Mouse (Mus musculus) frontal cortex, postnatal 25 days (tissue): ENCODE results near the gene Mif.
A peak's percentile ranks its signal among the peaks of the same experiment; 100 is the strongest.
"Not testable (repeated sequence)": the region's sequence is repeated elsewhere in the genome, so short reads cannot be mapped to it uniquely, and the experiment has no call there.

ENCODE experiments used
- DNase-seq, 2 experiments: peaks; one replicate each; pipeline ENCODE4 v3.0.0; 2022; ENCODE audit warnings: low spot score in 2 of 2

Gene Mif

DNA sequence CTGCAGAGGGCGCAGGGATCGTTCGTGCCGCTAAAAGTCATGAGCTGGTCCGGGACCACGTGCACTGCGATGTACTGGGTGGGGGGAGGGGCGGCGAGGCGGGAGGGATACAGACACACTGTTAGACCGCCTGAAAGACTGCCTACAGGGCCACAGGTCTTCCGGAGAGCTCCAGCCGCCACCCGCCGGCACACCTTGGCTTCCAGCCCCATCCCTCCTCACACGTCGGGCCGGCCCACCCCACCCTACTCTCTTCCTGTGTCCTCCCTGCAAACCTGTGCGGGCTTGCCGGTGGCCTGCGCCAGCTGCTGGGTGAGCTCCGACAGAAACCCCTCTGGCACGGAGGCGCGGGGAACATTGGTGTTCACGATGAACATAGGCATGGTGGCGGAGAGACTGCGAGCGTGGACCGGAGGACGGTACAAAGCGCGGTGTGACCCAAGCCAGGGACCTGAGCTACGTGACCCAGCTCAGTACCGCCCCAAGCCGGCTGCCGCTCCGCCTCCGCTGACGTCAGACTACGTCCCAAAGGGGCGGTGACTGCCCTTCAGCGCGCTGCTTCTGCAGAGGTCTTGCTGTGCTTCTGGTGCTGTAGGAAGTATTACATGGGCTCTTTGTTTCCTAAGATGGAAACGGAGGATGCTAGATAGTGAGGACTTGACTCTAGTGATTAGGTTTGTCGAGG lies at the start of gene Mif:
Gene Mif (minus strand): TSS at position 455 of the 685 bp plus-strand sequence.
- DNase-seq: peak; percentile 61 to 75

DNA sequence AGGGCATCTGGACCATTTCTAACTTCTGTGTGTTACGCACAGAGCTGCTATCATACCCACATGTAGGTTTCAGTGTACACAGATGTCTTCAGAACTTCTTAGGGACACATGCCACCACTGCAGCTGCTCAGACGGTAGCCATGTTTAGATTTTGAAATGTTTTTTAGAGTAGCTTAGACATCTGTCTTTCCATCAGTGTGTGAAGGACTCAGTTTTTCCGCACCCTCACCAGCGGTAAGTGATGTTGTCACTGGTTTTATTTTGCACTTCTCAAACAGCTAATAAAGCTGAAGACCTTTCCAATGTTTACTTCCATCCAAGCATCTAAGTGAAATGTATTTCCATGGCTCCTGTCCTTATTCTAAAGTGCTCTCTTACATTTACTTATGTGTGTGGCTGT lies 46.8 kb upstream of the Mif start:
- no peak for DNase-seq

DNA sequence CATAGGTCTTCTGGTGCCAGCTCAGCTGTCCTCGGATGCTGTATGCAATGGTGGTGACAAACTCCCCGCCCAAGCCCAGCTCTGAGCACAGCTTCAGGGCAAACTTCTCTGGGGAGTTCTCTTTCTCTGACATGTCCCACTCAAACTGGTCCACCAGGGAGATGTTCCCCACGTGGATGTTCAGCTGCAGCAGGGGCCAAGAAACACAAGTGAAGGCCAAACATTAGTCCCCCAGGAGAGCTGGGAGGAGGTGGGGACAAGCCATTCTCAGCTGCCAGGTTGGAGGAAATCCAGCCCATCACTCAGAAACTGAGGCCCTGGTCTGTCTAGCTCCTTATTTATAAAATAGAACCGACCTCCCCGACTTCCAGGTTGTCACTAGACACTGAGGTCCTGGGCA lies 44.4 kb upstream of the Mif start:
- DNase-seq: no peak

DNA sequence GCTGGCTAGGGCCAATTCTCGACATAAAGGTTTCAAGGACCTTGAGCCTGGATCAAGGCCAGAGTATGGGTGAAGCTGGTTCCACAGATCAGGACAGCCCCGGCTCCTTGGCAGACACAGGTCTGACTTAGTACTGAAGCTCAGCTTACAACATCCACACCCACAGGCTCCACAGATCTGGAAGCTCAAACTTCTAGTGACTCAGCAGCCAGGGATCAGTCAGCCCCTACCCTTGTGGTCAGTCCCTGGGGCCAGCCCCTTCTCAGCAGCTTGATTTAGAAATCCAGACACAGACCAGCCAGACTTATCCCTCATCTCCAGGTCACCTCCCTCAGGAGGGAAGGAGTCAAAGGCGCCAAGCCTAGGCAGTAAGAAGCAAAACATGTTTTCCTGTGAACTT lies 38.8 kb upstream of the Mif start:
- no peak for DNase-seq

DNA sequence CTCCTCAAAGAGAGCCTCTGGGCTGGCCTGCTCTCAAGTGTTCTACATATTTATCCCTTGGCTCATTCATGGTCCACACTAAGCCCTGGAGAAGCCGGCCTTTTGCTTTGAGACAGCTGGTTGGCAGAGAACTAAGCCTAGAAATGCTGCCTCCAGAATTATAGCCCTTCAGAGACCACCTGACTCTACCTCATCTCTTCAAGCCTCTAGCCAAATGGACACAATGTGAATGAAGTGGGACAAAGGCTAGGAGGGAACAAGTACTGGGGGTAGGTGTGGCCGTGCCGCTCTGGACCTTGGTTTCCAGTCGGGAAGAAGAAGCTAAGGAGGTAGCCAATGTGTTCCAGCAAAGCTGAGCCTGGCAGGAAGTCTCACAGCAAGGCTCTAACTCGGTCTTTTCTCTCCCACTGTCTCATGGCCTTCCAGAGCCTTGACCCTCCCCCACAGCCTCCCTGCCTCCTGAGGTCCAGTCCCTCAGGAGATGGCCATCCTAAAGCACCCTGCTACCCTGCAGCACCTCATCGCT lies 38.1 kb upstream of the Mif start:
- DNase-seq: no peak

DNA sequence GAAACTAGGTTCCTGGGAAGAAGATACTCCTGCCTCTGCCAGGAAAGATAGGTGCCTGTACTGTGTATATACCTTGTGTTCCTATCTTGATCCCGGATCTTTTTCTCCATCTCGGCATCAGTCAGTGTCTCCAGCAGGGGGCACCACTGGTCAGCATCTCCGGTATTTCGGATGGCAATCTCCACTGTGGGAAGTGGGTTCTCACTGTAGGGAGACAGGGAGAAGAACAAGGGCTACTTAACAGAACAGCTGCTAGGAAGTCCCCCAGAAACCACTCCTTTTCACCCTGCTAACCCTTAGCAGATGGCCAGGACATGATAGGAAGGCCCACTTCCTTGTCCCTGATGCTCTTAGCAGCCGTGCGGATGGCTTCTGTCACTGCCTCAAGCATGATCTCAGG lies 37.3 kb upstream of the Mif start:
- DNase-seq: peak; percentile 66 to 68

DNA sequence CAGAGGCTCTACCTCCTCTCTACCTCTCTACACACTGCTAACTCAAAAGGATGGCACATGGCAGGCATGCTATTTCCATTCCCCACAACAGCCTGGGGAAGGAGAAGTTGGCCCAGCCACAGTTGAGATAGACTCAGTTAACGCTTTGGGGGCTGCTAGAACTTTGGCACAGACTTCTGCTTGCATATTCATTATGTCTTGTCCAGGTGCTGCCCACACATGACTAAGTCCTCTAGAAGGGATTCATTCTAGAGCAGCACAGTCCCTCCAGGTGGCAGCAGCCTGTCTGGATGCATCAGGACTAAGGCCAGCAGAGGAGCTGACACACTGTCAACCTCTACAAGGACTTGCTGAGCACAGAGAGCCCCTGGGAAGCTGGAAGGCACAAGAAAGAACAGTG lies 36.2 kb upstream of the Mif start:
- DNase-seq: no peak

DNA sequence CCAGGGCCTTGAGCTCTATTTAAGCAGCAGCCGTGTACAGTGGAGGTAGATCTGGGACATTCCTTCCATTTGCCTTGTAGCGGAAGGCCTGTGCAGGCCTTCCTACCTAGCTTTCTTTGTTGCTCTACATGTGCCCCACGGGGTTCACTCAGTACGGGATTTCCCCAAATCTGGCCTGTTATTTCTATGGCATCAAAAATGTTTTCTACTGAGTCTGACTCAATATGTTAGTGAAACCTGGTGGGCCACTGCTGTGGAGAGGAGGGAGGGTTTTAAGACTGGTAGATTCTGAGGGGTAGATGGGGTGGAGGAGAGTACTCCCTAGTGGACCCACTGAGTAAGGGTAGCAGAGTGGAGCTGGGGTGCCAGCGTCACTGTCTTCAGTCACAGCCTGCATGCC lies 35.7 kb upstream of the Mif start:
- DNase-seq: no peak

DNA sequence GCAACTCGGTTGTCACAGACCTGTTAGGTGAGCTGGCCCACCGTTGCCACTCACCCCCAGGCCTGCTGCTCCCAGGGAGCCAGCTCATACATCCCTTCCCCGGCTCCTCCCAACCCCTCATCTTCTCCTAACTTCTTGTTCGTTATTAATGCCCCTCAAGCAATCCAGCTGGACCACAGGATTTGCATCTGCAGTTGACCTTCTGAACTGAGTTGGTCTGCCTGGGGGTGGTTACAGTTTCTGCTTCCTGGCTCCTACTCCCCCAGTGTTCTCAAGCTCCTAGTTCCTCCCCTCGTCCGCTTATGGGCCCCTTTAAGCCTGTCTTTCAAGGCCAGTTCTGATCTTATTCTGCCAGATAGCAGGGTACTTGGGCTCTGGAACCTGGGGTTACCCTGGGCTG lies 34.6 kb upstream of the Mif start:
- DNase-seq: no peak

DNA sequence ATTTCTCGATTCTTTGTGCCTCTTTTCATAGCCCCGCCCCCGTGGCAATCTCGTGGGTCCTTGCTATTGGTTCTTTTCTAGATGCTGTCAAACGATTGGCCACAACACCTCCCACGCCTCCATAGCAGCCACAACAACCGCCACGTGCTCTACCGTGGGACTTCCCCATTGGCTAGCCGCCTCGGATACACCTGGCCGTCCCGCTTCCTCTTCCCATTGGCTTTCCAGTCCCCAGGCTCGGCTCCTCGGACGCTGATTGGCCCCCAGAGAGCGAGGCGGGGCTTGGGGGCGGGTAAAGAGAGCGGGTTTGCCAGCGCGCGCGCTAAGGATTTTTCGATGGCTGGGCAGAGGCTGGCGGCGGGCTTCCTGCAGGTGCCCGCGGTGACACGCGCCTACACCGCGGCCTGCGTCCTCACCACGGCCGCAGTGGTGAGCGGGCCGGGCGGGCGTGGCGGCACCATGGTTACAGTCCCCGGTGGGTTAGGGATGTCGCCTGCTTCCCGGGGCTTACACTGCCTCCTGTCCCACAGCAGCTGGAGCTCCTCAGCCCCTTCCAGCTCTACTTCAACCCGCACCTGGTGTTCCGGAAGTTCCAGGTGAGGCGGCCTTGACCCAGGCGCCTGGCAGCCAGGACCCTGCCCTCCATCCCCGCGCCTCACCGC lies 33.2 kb upstream of the Mif start, which contains the start of gene Derl3:
Gene Derl3 (plus strand): TSS at position 325 of the 662 bp plus-strand sequence.
- DNase-seq: peak; percentile 81 to 92

DNA sequence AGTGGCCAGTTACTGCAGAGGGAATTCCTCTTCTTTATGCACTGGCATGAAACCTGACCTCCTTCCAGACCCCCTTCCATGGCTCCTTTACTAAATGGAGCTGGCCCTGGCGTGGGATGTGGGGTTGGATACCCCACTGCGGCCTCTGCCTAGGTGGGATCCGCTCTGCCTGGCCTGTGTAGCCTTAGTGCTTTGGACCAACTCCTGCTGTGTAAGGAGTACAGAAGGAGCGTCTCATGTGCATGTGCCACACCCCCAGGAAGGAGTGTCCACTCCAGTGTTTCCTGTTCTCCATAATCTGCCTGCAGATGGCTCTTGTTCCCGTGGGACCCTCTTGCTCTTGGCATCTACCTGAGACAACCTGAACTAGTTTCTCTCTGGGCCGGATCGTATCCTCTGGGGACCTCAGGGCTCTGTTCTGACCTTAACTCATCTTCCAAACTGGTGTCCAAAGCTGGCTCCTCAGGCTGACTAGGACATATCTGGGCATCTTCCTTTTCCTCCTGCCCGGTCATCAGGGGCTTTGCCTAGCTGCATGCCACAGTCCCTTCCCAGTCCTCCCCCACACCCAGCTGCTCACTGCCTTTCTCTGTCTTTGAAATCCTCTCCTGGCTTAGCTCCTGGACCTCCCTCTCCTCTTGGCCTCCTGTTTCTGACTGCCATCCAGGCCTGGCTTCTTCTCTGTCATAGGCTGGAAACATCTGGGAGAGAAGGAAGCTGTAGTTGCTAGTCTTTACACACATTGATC lies 29.5 kb upstream of the Mif start:
- DNase-seq: no peak

DNA sequence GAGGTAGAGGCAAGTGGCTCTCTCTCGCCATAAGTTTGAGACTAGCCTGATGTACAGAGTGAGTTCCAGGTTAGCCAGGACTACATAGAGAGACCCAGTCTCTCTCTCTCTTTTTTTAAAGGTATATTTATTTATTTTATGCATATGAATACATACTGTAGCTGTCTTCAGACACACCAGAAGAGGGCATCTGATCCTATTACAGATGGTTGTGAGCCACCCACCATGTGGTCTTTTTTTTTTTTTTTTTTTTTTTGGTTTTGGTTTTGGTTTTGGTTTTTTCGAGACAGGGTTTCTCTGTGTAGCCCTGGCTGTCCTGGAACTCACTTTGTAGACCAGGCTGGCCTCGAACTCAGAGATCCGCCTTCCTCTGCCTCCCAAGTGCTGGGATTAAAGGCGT lies 27.5 kb upstream of the Mif start:
- DNase-seq: not testable (repeated sequence)

DNA sequence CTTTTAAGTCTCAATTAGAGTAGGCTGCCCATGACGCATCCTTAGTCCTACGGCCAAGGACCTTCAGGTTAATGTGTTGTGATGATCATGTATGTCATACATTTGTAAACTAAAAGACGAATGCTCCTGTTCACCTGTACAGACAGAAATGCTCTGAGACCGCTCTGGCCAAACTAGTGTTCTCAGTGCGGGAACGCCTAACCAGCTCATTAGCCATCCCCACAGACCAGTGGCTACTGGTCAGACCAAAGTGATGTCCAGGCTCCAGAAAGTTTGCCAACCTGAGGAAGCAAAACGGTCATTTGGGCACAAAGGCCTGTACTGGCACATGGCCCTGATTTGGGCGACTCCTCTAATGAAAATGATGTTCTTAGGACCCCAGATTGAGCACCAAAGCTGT lies 24.7 kb upstream of the Mif start:
- no peak for DNase-seq

DNA sequence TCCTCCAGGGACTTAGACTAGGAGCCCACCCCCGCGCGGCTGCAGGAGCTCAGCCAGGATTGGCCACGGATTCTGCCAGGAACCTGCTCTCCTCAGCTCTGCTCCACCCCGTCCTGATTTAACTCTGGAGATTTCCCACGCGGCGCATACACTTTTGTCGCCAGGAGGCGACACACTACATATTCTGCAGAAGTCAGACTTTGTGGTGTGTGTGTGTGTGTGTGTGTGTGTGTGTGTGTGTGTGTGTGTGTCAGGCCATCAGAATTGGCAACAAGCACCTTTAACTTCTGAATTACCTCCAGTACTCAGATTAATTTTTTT lies 23.2 kb upstream of the Mif start:
- peak; percentile 64 to 66 for DNase-seq

DNA sequence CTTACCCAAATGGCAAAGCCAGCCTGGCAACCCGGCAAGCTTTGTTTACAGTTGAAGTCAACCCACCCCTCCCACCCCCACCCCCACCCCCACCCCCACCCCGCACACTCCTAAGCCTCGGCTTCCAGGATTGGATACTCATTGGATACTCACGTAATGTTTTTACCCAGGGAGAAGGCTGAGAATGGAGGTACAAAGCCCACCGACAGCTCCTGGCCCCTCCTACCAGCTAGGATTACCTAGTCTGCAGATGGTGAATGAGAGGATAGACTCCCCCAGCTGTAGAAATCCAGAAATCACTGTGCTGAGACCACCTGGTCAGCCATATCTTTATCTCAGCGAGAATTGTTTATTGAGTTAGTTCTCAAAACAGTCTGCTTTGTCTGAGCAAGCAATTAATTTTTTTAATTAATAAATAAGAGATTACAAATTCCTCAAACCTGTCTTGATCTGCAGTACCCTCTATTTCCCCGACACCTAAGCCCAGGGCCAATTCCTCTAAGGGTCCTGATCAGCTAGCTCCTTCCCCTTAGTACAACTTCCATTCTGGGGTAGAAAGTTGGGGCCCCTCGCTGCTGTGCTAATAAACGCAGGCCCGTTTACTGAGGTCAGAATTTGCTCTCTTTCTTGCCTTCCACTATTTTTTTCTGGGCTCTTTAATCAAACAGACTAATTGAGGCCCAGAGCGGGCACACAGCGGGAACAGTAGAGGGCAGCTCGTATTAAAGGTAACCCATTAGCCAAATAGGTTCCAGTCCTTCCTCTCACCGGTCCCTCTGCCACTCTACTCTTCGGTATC lies 22.6 kb upstream of the Mif start:
- DNase-seq: no peak

DNA sequence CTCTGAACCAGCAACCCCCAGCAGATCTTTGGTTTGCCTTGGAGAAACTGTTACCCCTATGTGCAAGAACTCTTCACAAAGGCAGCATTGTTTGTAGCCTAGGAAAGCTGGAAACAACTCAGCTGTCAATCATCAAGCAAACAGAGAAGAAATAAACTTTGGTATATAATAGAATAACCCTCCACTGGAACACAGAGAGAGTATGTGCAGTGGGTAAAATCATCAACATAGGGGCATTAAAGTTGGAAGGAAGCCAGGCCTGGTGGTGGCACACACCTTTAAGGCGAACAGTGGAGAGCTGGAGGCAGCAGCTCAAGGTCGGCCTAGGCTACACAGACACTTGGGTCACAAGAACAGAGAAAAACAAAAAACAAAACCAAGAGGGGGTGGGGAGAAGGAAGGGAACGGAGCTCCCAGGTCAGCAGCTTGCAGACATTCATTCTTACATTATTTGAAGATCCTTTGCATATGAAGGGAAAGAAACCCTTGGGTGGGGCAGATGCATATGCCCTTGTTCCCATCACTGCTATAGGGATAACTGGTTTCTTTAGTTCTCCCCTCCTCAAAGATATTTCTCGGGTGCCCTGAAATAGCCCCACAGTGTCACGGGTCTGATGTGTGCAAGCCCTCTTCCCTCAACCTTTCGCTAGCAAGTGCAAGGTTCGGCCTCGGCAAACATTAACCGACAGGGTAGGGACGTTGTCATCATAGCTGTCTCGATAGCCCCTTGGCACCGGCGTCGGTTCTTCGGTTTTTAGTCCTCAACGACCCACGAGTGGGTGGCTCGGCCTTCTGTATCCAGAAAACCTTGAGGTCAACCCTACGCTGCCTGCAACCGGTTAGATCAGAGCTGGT lies 21.8 kb upstream of the Mif start:
- no peak for DNase-seq

DNA sequence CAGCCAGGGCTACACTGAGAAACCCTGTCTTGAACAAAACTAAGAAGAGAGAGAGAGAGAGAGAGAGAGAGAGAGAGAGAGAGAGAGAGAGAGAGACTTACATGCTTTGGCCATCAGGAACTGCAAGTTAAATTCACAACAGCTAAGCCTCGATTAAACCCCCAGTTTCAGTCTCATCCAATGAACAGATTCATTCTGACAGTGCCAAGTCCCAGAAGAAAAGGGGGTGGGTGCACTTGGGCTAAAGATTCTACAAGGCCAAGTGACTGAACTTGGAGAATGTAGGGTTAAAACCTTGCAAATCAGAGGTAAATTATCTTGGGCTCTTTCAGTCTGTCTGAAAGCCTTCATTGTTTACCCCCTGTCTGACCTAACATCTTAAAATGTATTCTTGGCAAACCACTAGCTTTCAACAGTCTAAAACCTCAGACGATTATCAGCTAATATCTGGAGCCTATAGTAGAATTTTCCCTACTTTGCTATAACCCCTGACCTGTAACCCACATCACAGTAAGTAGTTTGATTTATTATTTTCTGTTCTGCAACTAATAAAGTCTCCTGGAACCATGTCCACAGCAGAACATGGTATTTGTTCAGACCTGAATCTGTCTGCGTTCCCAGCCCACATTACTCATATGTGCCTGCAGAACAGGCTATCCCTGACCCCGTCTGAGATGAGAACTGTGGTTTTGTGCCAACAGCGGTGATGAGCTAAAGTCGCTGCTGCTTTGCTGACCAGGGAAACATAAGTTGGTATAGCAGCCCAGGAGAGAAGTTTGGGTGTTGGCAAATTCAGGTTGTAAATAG lies 20.9 kb upstream of the Mif start:
- no peak for DNase-seq

DNA sequence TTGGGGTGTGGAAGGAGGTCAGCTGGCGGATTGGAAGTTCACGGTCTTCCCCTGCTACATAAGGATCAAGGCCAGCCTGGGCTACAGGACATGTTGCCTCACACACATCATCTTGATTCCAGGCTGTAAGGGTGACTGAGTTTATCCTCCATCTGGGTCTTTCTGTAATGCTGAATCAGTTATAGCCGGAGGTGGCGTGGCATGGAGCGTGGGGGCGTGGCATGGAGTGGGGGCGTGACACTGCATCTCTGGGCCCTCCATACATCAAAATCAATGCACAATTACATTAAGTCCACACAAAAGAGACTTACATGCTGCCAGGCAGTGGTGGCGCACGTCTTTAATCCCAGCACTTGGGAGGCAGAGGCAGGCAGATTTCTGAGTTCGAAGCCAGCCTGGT lies 20.3 kb upstream of the Mif start:
- no peak for DNase-seq

DNA sequence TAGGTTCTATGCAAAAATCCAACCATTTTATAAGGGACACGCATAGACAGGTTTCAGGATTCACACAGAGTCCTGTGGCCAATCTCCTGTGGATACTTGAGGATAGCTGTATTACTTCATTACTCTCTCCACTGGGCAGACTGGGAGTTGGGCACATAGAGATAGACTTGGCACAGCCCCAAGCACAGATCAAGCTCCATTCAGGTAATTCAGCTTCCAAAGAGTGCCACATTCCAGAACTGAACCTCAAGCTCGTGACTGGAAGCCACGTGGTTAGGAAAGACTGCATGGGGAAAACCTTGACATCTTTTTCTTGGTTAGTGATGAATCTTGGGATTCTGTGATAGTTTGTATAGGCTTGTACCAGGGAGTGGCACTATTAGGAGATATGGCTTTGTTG lies 18.8 kb upstream of the Mif start:
- no peak for DNase-seq

DNA sequence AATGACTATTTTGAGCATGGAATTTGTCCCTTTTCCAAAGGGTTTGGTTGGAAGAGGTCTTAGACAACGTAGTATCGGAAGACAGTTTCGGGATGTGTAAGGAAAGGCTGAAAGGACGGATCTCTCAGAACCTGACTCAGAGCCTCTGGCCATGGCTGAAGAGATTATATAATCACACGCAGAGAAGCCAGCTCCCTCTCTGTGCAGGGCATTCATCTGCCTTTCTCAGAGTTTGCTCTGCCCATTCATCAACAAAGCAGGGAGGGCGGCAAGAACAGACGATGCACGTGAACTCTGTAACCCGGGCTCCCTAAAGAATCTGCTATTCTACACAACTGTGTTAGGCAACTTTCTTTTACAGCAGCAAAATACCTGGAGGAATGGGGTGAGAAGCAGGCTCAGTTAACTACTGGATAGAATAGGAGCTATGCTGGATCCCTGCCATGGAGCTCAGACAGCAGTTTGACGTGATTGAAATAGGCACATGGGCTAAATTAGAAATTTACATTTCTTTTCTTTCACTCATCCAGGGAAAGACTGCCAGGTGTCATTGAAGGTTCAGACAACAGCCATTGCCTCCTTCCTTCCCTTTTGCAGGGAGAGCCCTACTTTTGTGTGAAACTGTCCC lies 13.6 kb upstream of the Mif start:
- no peak for DNase-seq
